9 mouse cellular contexts compared by ENCODE assay signal in genomic region chr13:110537960-110538463, GRCm38 (mm10).
DNase-seq lines count a peak whose midpoint lies in the region; ATAC-seq and TF ChIP-seq lines count a peak whose summit lies in the region.
"Had no signal": no experiment of that assay in that cellular context is flagged by ENCODE, and none has a peak within 500 bp of the region (broad histone marks: within the 10 kb centered on the region; RNA-seq: fewer than 3 reads in every experiment).

No protein-coding gene starts in this region.

- DNase-seq in adrenal gland, postnatal 14 days: peak; percentile 54
- DNase-seq in embryonic facial prominence, embryonic 11.5 days (ENCODE audit: low spot score): peak; percentile 26
- DNase-seq in kidney, adult 18-20 months: peak; percentile 20
- no peak for DNase-seq in right cerebral cortex, postnatal 36 days (ENCODE audit: low spot score in 2 of 2)
- no peak for DNase-seq in left cerebral cortex, adult 2 months (ENCODE audit: extremely low spot score in 1 of 2, low spot score in 2 of 2)
- no peak for DNase-seq in spleen, adult 12 weeks (ENCODE audit: low spot score)

- no peaks in the 10 kb centered on the region for H3K9me3 ChIP-seq in embryonic facial prominence, embryonic 11.5 days (replicated peaks; ENCODE audit: control insufficient read depth, low read length)
- H3K9me3 ChIP-seq in lung, embryonic 15.5 days: no peaks in the 10 kb centered on the region
- H3K9me3 ChIP-seq: neural tube, embryonic 13.5 days had no signal

- H3K36me3 ChIP-seq in embryonic facial prominence, embryonic 11.5 days (replicated peaks; ENCODE audit: control insufficient read depth, insufficient read depth, low read depth, low read length): no peaks in the 10 kb centered on the region
- H3K36me3 ChIP-seq in lung, embryonic 15.5 days: no peaks in the 10 kb centered on the region
- H3K36me3 ChIP-seq: neural tube, embryonic 13.5 days had no signal

- no peak overlapping the region for H3K4me3 ChIP-seq in embryonic facial prominence, embryonic 11.5 days (ENCODE audit: low read depth, low read length)
- H3K4me3 ChIP-seq in lung, embryonic 15.5 days: no peak overlapping the region
- H3K4me3 ChIP-seq in left cerebral cortex, adult 2 months: no peak overlapping the region
- H3K4me3 ChIP-seq: neural tube, embryonic 13.5 days had no signal

- no peak overlapping the region for H3K27ac ChIP-seq in embryonic facial prominence, embryonic 11.5 days (replicated peaks; ENCODE audit: low read depth, low read length)
- H3K27ac ChIP-seq in lung, embryonic 15.5 days: peak overlapping the region; percentile 60
- no peak overlapping the region for H3K27ac ChIP-seq in left cerebral cortex, adult 2 months
- H3K27ac ChIP-seq: neural tube, embryonic 13.5 days had no signal

- no peak overlapping the region for H3K4me2 ChIP-seq in embryonic facial prominence, embryonic 11.5 days (ENCODE audit: low read depth, low read length)
- no peak overlapping the region for H3K4me2 ChIP-seq in lung, embryonic 15.5 days
- H3K4me2 ChIP-seq: neural tube, embryonic 13.5 days had no signal

- H3K4me1 ChIP-seq in embryonic facial prominence, embryonic 11.5 days (ENCODE audit: control insufficient read depth, insufficient read depth, low read length): no peaks in the 10 kb centered on the region
- H3K4me1 ChIP-seq in lung, embryonic 15.5 days: 0 out of 2 replicates have a peak, but pooled peaks cover 4% of the 10 kb centered on the region
- H3K4me1 ChIP-seq: neural tube, embryonic 13.5 days had no signal

- no peak for ATAC-seq in embryonic facial prominence, embryonic 11.5 days (replicated peaks; ENCODE audit: insufficient number of reproducible peaks, low FRiP score, low TSS enrichment, low read depth)
- ATAC-seq in lung, embryonic 15.5 days (ENCODE audit: borderline replicate concordance, extremely low read depth, low FRiP score, low TSS enrichment): peak; percentile 81
- no peak for ATAC-seq in erythroid progenitor cell, adult 5-6 weeks (replicated peaks; ENCODE audit: low FRiP score, poor library complexity, severe bottlenecking)

- intact Hi-C loops in left cerebral cortex, adult 2 months (cut with DNase I): no loop called here

- WGBS in embryonic facial prominence, embryonic 11.5 days: 45% methylated on average over 7 of the region's 7 CpGs
- WGBS in lung, embryonic 15.5 days: 20% methylated on average over 7 of the region's 7 CpGs

- TF ChIP-seq CTCF in left cerebral cortex, adult 2 months (IDR thresholded peaks at IDR 0.05): no peak

- H3K9ac ChIP-seq in embryonic facial prominence, embryonic 11.5 days (replicated peaks; ENCODE audit: low read length): no peak overlapping the region
- H3K9ac ChIP-seq in lung, embryonic 15.5 days: no peak overlapping the region
- H3K9ac ChIP-seq: neural tube, embryonic 13.5 days had no signal

- H3K27me3 ChIP-seq in embryonic facial prominence, embryonic 11.5 days (ENCODE audit: control insufficient read depth, insufficient read depth, low read length): no peaks in the 10 kb centered on the region
- H3K27me3 ChIP-seq in lung, embryonic 15.5 days: no peaks in the 10 kb centered on the region
- H3K27me3 ChIP-seq: neural tube, embryonic 13.5 days had no signal

Comparison
In these comparisons a context has a peak if more than half of its experiments do, and no peak if none do; other contexts are left out.
1. DNase-seq: peak in adrenal gland, postnatal 14 days (single experiment), embryonic facial prominence, embryonic 11.5 days (single experiment) and kidney, adult 18-20 months (single experiment); none in right cerebral cortex, postnatal 36 days (0 of 2), left cerebral cortex, adult 2 months (0 of 2) and spleen, adult 12 weeks (single experiment).